Mouse (Mus musculus): Measurements from ENCODE around the gene Rnf7.
A peak's percentile ranks its signal among the peaks of the same experiment; 100 is the strongest.
"Not testable (repeated sequence)": the region's sequence is repeated elsewhere in the genome, so short reads cannot be mapped to it uniquely, and the experiment has no call there.

GRCm38 (mm10) chr9:96521574-96521973 lies 43.1 kb upstream of the Rnf7 start:
- TF ChIP-seq EP300 (optimal IDR thresholded peaks at IDR 0.05) = not testable (repeated sequence)
- TF ChIP-seq CTCF (IDR thresholded peaks at IDR 0.05; ENCODE audit: low read depth) = peak; percentile 45
